Mouse (Mus musculus) liver, adult (tissue): ENCODE data around the gene Rdh9.

Experiments
- GATA4 ChIP-seq: IDR thresholded peaks from 2 replicates; pipeline ENCODE4 v1.6.1; 2014; ENCODE audit warnings: mild to moderate bottlenecking, low read length; ENCODE audit not compliant: insufficient replicate concordance

Gene Rdh9

GRCm38 (mm10) chr10:127804416-127804815 lies 28.2 kb downstream of the Rdh9 start:
- no peak for TF ChIP-seq GATA4

GRCm38 (mm10) chr10:127815888-127816287 lies 39.7 kb downstream of the Rdh9 start:
- TF ChIP-seq GATA4: no peak

- no peak for TF ChIP-seq GATA4
Measured at GRCm38 (mm10) chr10:127825386-127825785, 49.2 kb downstream of the Rdh9 start.

GRCm38 (mm10) chr10:127829121-127829520 lies 52.9 kb downstream of the Rdh9 start:
- TF ChIP-seq GATA4: no peak

GRCm38 (mm10) chr10:127835292-127835691 lies 59.1 kb downstream of the Rdh9 start:
- TF ChIP-seq GATA4: no peak

DNA sequence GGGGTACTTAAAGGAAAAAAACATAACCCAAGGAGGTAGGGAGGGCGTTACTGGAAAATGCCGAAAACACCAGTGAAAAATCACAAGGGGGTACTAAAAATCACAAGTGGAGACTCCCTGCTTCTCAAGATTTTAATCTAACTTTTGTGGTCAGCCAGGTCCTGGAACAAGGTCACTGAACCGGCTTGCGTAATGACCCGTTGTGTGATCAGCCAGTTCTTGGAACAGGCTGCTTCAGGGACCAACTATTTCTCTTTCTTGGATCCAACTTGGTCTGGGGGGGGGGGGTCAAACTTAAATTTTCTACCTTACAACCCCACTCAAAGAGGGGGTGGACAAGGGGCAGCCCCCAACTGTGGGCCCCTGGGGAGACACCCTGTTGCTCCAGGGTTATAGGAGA lies 61.6 kb downstream of the Rdh9 start:
- TF ChIP-seq GATA4: peak; percentile 35; the same call in 1 of the 2 replicates

- TF ChIP-seq GATA4: no peak
Measured at GRCm38 (mm10) chr10:127838539-127838938, 62.4 kb downstream of the Rdh9 start.

DNA sequence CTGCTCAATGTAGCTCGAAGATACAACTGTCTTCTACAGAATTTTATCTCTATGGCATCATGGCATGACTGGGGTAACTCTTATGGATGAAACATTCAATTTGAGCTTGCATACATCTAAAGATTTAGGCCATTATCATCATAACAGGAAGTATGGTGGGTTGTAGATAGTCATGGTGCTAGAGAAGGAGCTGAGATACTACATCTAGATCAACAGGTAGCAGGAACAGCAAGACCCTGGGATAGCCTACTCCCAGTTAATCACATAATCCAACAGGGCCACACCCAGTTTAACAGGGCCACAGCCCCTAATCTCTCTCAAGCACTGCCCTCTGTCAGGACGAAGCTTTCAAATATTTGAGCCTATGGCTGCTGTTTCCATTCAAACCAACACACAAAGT lies 64.6 kb downstream of the Rdh9 start:
- no peak for TF ChIP-seq GATA4
